Mouse (Mus musculus) bone marrow, adult 2 months (tissue): ENCODE measurements at regions not wholly inside any gene's neighbourhood (a gene's known extent, or its start where the extent isn't known, plus 50 kb on each side); places are given as distances from the start of the nearest gene placed in this dataset.

ENCODE experiments used
- CTCF ChIP-seq: fragments of 200-500 bp; IDR thresholded peaks from 2 replicates; pipeline ENCODE4 v1.5.1; 2011; ENCODE audit warnings: low read length, control low read depth; ENCODE audit not compliant: control insufficient read depth, insufficient read depth
- POLR2A ChIP-seq: fragments of 200-500 bp; IDR thresholded peaks from 2 replicates; pipeline ENCODE4 v1.6.1; 2011; ENCODE audit warnings: low read depth, mild to moderate bottlenecking, control low read depth, low read length, borderline replicate concordance; ENCODE audit not compliant: control insufficient read depth

GRCm38 (mm10) chr14:76297864-76298263, 116.9 kb upstream of the Tsc22d1 start:
- TF ChIP-seq POLR2A (no peak), CTCF (no peak)
